Mouse (Mus musculus) lung, adult 2 months (tissue): ENCODE measurements around the gene Usp4. TPM values are rescaled to one million over a fixed set of nuclear protein-coding genes. Genes with fewer than 3 reads are reported as not detected.

Source experiments
- DNase-seq: peaks from one replicate; pipeline ENCODE4 v3.0.0; 2022
- H3K4me1 ChIP-seq: fragments of 200-500 bp; 2 replicates; pipeline ENCODE4 v1.6.1; 2011; ENCODE audit warnings: low read length; ENCODE audit not compliant: control insufficient read depth, insufficient read depth
- H3K4me3 ChIP-seq: fragments of 200-500 bp; replicated peaks from 2 replicates; pipeline ENCODE3; 2011; ENCODE audit warnings: low read depth, mild to moderate bottlenecking, control low read depth, low read length; ENCODE audit errors: extremely low read depth
- CTCF ChIP-seq: fragments of 200-500 bp; IDR thresholded peaks from 2 replicates; pipeline ENCODE4 v1.5.1; 2011; ENCODE audit warnings: mild to moderate bottlenecking, low read length, control low read depth; ENCODE audit not compliant: insufficient read depth
- POLR2A ChIP-seq: fragments of 200-500 bp; IDR thresholded peaks from 2 replicates; pipeline ENCODE4 v1.6.1; 2011; ENCODE audit warnings: low read depth, mild to moderate bottlenecking, control low read depth, low read length, borderline replicate concordance; ENCODE audit errors: extremely low read depth
- WGBS: fragments of 180-500 bp; shearing (Covaris S2); methylation state at CpG from one replicate; pipeline ENCODE4 v1.1.7; 2018; 5-methylcytosine and 5-hydroxymethylcytosine counted together
- polyA plus RNA-seq: library from polyadenylated mRNA; depleted of rRNA; stranded (reverse); fragments of >200 nt; gene quantifications from 2 replicates; pipeline ENCODE4 v1.2.3, GENCODE M21; 2012

Usp4 gene
- polyA plus RNA-seq, 1 experiment = 75.6 TPM

- Histone ChIP-seq H3K4me1 (no peaks in the 10 kb centered on the region), H3K4me3 (no peak overlapping the region)
- 58% methylated on average over 7 of the region's 7 CpGs for WGBS
- no peak for DNase-seq
- TF ChIP-seq CTCF (no peak), POLR2A (no peak)
Observed at GRCm38 (mm10) chr9:108385006-108385405, 37.4 kb downstream of the Usp4 start.

- WGBS = 83% methylated on average over 4 of the region's 4 CpGs
Observed at GRCm38 (mm10) chr9:108386816-108387215, 39.2 kb downstream of the Usp4 start.

GRCm38 (mm10) chr9:108388601-108389000 is 40.9 kb downstream of the Usp4 start:
- Histone ChIP-seq H3K4me3 (no peak overlapping the region), H3K4me1 (no peaks in the 10 kb centered on the region)
- WGBS = 74% methylated on average over 10 of the region's 10 CpGs
- DNase-seq = no peak
- TF ChIP-seq POLR2A (no peak), CTCF (no peak)

More at GRCm38 (mm10) chr9:108386816-108387215, 39.2 kb downstream of the Usp4 start:
- no peak overlapping the region for H3K4me3 ChIP-seq
- no peaks in the 10 kb centered on the region for H3K4me1 ChIP-seq
- no peak for TF ChIP-seq POLR2A
- no peak for TF ChIP-seq CTCF
- no peak for DNase-seq

GRCm38 (mm10) chr9:108389220-108389619 is 41.6 kb downstream of the Usp4 start:
- H3K4me1 ChIP-seq = no peaks in the 10 kb centered on the region
- no peak overlapping the region for H3K4me3 ChIP-seq
- DNase-seq = no peak
- 55% methylated on average over 6 of the region's 6 CpGs for WGBS
- TF ChIP-seq CTCF (no peak), POLR2A (no peak)

GRCm38 (mm10) chr9:108392676-108393075 is 45.0 kb downstream of the Usp4 start, which contains the start of gene 1700102P08Rik:
Gene 1700102P08Rik (plus strand): TSS chr9:108392805.
- DNase-seq = no peak
- H3K4me1 ChIP-seq = no peaks in the 10 kb centered on the region
- H3K4me3 ChIP-seq = no peak within 1 kb of the TSS
- 74% methylated on average over 18 of the region's 18 CpGs for WGBS
- TF ChIP-seq POLR2A (no peak), CTCF (no peak)

GRCm38 (mm10) chr9:108394191-108394590 is 46.5 kb downstream of the Usp4 start:
- 95% methylated on average over 6 of the region's 6 CpGs for WGBS
- no peak for DNase-seq
- no peak for TF ChIP-seq CTCF

GRCm38 (mm10) chr9:108395427-108395826 is 47.8 kb downstream of the Usp4 start:
- TF ChIP-seq CTCF (no peak), POLR2A (no peak)
- Histone ChIP-seq H3K4me1 (no peaks in the 10 kb centered on the region), H3K4me3 (no peak overlapping the region)
- WGBS = 100% methylated on average over 1 of the region's 1 CpGs
- DNase-seq = no peak

More at GRCm38 (mm10) chr9:108394191-108394590, 46.5 kb downstream of the Usp4 start:
- Histone ChIP-seq H3K4me1 (no peaks in the 10 kb centered on the region), H3K4me3 (no peak overlapping the region)

- TF ChIP-seq POLR2A (no peak), CTCF (no peak)
- no peak for DNase-seq
- H3K4me1 ChIP-seq = no peaks in the 10 kb centered on the region
- H3K4me3 ChIP-seq = no peak overlapping the region
- WGBS = 91% methylated on average over 3 of the region's 3 CpGs
Observed at GRCm38 (mm10) chr9:108398324-108398723, 50.7 kb downstream of the Usp4 start.

- no peak for TF ChIP-seq CTCF
- TF ChIP-seq POLR2A = no peak
- 42% methylated on average over 7 of the region's 7 CpGs for WGBS
- H3K4me1 ChIP-seq = no peaks in the 10 kb centered on the region
- no peak for DNase-seq
- H3K4me3 ChIP-seq = no peak overlapping the region
Observed at GRCm38 (mm10) chr9:108401186-108401960, 53.7 kb downstream of the Usp4 start.

- DNase-seq = no peak
- no peaks in the 10 kb centered on the region for H3K4me1 ChIP-seq
- no peak overlapping the region for H3K4me3 ChIP-seq
- 69% methylated on average over 4 of the region's 4 CpGs for WGBS
- TF ChIP-seq CTCF = no peak
- TF ChIP-seq POLR2A = no peak
Observed at GRCm38 (mm10) chr9:108403081-108403480, 55.4 kb downstream of the Usp4 start.
